Mouse (Mus musculus): ENCODE measurements at regions not wholly inside any gene's neighbourhood (a gene's known extent, or its start where the extent isn't known, plus 50 kb on each side); places are given as distances from the start of the nearest gene placed in this dataset.

DNA sequence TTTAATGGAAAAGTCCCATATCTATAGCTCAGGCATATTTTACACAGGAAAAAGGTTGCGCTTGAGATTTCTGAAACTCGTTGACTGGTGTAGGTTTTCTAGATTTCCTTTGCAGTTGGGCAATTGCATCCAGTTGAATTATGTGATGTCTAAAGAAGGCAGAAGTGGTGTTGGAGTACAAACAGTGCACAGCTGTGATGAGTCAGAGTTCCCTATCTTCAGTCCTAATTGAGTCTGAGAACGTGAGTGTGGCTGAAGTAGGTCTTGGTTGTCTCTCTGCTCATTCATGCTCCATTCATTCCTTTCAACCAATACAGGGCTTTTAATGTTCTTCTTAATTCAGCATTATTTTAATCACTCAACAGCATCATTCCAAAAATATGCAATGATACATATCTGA, 142.9 kb upstream of the Dpyd start:
- no peak overlapping the region for H3K4me2 ChIP-seq (ENCODE audit: low read depth, low read length, poor library complexity, severe bottlenecking)
- no peak for DNase-seq (ENCODE audit: low spot score)
- no peak for TF ChIP-seq CTCF (IDR thresholded peaks at IDR 0.05)
- H3K36me3 ChIP-seq (ENCODE audit: insufficient read depth, low read length) = no peaks in the 10 kb centered on the region
- ATAC-seq (ENCODE audit: low FRiP score) = no peak
- H3K4me3 ChIP-seq (ENCODE audit: low read depth, low read length) = no peak overlapping the region
- H3K4me1 ChIP-seq (ENCODE audit: insufficient read depth, low read length) = no peaks in the 10 kb centered on the region
- H3K9ac ChIP-seq (replicated peaks; ENCODE audit: low read length, poor library complexity, severe bottlenecking) = no peak overlapping the region
- no peak overlapping the region for H3K27ac ChIP-seq (ENCODE audit: low read depth, low read length)
- WGBS = 89% methylated on average over 3 of the region's 3 CpGs
- no peaks in the 10 kb centered on the region for H3K27me3 ChIP-seq (ENCODE audit: insufficient read depth, low read length)
- H3K9me3 ChIP-seq (ENCODE audit: low read length) = no peaks in the 10 kb centered on the region

DNA sequence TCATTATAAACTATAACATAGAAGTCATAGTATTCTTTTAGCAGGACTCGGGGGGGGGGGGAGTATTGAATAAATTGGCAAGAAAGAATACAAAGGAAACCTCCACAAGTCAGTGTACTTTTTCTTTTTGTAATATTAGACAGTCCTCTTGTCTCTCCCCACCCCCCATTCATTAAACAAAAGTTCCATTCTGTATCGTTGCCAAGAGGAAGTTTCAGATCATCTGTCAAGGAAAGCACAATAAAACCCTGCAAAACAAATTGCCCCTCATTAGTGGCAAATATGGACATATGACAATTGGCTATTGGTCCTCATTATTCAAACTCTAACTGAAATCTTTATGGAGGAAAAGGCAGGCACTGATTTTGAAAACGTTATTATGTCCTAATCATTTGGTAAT, 140.2 kb upstream of the Dpyd start:
- H3K4me1 ChIP-seq (ENCODE audit: insufficient read depth, low read length) = no peaks in the 10 kb centered on the region
- no peak overlapping the region for H3K9ac ChIP-seq (replicated peaks; ENCODE audit: low read length, poor library complexity, severe bottlenecking)
- TF ChIP-seq CTCF (IDR thresholded peaks at IDR 0.05) = no peak
- no peak overlapping the region for H3K27ac ChIP-seq (ENCODE audit: low read depth, low read length)
- H3K4me3 ChIP-seq (ENCODE audit: low read depth, low read length) = no peak overlapping the region
- WGBS = 66% methylated on average over 3 of the region's 3 CpGs
- H3K9me3 ChIP-seq (ENCODE audit: low read length) = no peaks in the 10 kb centered on the region
- H3K36me3 ChIP-seq (ENCODE audit: insufficient read depth, low read length) = no peaks in the 10 kb centered on the region
- H3K27me3 ChIP-seq (ENCODE audit: insufficient read depth, low read length) = no peaks in the 10 kb centered on the region
- no peak for ATAC-seq (ENCODE audit: low FRiP score)
- no peak overlapping the region for H3K4me2 ChIP-seq (ENCODE audit: low read depth, low read length, poor library complexity, severe bottlenecking)
- no peak for DNase-seq (ENCODE audit: low spot score)

DNA sequence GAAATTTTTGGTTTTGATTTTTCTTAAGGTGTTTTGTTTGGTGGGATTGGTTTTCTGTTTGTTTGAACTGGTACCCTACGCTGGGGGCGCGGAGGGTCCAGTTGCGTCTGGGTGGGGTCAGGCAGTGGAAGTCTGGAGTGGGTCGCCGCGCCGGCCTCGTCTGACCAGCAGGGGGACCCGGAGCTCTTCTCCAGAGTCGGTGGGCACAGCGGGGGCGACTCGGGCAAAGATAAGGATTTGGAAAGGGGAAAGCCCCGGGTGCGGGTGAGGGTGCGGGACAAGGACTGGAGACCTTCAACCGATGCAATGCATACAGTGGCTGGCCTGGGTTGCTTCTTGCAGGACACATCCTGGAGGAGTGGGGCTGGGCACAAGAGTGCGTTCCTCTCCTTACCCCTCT, 136.2 kb upstream of the Dpyd start:
- no peaks in the 10 kb centered on the region for H3K36me3 ChIP-seq (ENCODE audit: insufficient read depth, low read length)

DNA sequence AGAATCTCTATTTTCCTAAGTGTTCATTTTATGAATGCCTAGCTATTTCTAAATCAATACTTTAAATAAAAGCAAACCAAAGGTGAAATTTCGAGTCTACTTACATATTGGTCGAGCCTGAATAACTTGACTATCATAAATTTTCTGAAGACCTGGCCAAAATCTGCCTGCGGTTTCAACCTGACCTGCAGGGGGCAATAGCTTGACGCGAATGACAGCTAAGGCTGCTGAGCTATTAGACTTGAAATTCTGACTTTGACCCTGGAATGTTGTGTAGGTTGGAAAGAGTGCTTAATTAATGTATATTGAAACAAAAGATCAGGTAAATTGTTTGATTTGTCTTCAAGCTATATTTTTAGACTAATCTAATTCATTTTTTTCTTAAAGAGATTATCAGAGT, 133.4 kb upstream of the Dpyd start:
- Histone ChIP-seq H3K9ac (replicated peaks; ENCODE audit: low read length, poor library complexity, severe bottlenecking) (no peak overlapping the region), H3K36me3 (ENCODE audit: insufficient read depth, low read length) (no peaks in the 10 kb centered on the region), H3K4me1 (ENCODE audit: insufficient read depth, low read length) (no peaks in the 10 kb centered on the region), H3K9me3 (ENCODE audit: low read length) (no peaks in the 10 kb centered on the region), H3K27ac (ENCODE audit: low read depth, low read length) (no peak overlapping the region), H3K4me3 (ENCODE audit: low read depth, low read length) (no peak overlapping the region), H3K27me3 (ENCODE audit: insufficient read depth, low read length) (no peaks in the 10 kb centered on the region), H3K4me2 (ENCODE audit: low read depth, low read length, poor library complexity, severe bottlenecking) (no peak overlapping the region)
- TF ChIP-seq CTCF (IDR thresholded peaks at IDR 0.05) = peak; percentile 93
- ATAC-seq (ENCODE audit: low FRiP score) = no peak
- 2% methylated on average over 5 of the region's 5 CpGs for WGBS
- peak; percentile 85 for DNase-seq (ENCODE audit: low spot score)

More for the DNA sequence above, 136.2 kb upstream of the Dpyd start:
- peak; percentile 72 for TF ChIP-seq CTCF (IDR thresholded peaks at IDR 0.05)
- peak overlapping the region; percentile 33 for H3K4me3 ChIP-seq (ENCODE audit: low read depth, low read length)
- H3K4me1 ChIP-seq (ENCODE audit: insufficient read depth, low read length) = no peaks in the 10 kb centered on the region
- H3K27ac ChIP-seq (ENCODE audit: low read depth, low read length) = no peak overlapping the region
- DNase-seq (ENCODE audit: low spot score) (no peak), ATAC-seq (ENCODE audit: low FRiP score) (no peak)
- H3K4me2 ChIP-seq (ENCODE audit: low read depth, low read length, poor library complexity, severe bottlenecking) = peak overlapping the region; percentile 70
- no peaks in the 10 kb centered on the region for H3K9me3 ChIP-seq (ENCODE audit: low read length)
- H3K27me3 ChIP-seq (ENCODE audit: insufficient read depth, low read length) = no peaks in the 10 kb centered on the region
- H3K9ac ChIP-seq (replicated peaks; ENCODE audit: low read length, poor library complexity, severe bottlenecking) = peak overlapping the region; percentile 33; the same call in 1 of the 2 replicates
- WGBS = 2% methylated on average over 19 of the region's 19 CpGs

DNA sequence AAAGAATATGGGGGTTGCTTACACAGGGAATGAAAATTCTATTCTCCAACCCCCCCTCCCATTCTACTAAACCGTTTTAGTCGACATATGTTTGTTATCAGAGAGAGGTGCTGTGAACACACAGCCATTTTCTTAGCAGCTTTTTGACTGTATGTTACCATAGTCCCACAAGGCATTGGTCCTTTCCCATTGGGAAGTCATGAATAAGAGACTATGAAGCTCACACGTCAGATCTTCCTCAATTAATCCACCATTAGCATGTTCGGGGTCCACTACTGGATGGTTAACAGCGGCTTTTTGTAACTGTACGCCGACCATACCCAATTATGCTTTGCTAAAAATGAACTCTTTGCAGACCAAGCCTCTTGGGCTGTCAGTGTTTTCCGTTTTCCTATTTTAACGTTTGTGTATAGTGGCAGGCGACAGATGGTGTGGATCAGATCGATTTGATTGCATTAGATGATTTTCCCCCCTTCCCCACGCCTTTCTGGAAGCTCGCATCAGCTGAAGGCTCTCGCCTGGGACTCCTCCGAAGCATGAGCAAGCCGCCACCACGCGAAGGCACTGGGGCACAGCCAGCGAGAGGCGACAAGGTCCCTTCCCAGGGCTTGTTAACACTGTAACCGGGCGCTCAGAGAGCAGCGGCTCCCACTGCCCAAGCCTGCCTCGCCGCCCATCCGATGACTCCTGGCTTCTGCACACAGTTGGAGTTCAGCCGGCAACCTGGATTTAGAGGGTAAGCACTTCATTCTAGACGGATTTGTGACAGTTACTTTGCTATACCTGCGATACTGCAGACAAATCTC, 131.9 kb upstream of the Dpyd start:
- H3K9me3 ChIP-seq (ENCODE audit: low read length) = no peaks in the 10 kb centered on the region
- H3K36me3 ChIP-seq (ENCODE audit: insufficient read depth, low read length) = no peaks in the 10 kb centered on the region
- WGBS = 3% methylated on average over 29 of the region's 29 CpGs
- H3K27me3 ChIP-seq (ENCODE audit: insufficient read depth, low read length) = no peaks in the 10 kb centered on the region
- DNase-seq (ENCODE audit: low spot score) = peak; percentile 66
- peak; percentile 13; the same call in 1 of the 2 replicates for TF ChIP-seq CTCF (IDR thresholded peaks at IDR 0.05)
- ATAC-seq (ENCODE audit: low FRiP score) = peak; percentile 44; the same call in 1 of the 2 replicates
- H3K4me2 ChIP-seq (ENCODE audit: low read depth, low read length, poor library complexity, severe bottlenecking) = peak overlapping the region; percentile 89
- peaks cover 4% of the 10 kb centered on the region; the same call in 1 of the 2 replicates for H3K4me1 ChIP-seq (ENCODE audit: insufficient read depth, low read length)
- peak overlapping the region; percentile 87 for H3K27ac ChIP-seq (ENCODE audit: low read depth, low read length)
- peak overlapping the region; percentile 79 for H3K9ac ChIP-seq (replicated peaks; ENCODE audit: low read length, poor library complexity, severe bottlenecking)
- peak overlapping the region; percentile 64 for H3K4me3 ChIP-seq (ENCODE audit: low read depth, low read length)

DNA sequence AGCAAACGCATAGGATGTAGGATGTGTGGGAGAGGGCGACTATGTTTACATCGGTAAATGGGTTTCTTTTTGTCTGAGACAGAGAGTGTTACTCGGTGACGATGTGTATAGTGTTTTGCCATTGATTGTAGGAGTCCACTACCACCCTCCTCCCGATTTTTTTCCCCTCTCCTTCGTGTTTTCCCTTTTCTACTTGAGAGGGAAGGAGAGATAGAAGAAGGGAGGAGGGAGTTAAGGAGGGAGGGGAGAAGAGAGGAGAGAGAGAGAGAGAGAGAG, 131.4 kb upstream of the Dpyd start:
- ATAC-seq (ENCODE audit: low FRiP score) (peak; percentile 24; the same call in 1 of the 2 replicates), DNase-seq (ENCODE audit: low spot score) (no peak)
- WGBS = under 1% methylated on average over 7 of the region's 7 CpGs
- no peak for TF ChIP-seq CTCF (IDR thresholded peaks at IDR 0.05)
- peak overlapping the region; percentile 79 for H3K9ac ChIP-seq (replicated peaks; ENCODE audit: low read length, poor library complexity, severe bottlenecking)
- no peaks in the 10 kb centered on the region for H3K36me3 ChIP-seq (ENCODE audit: insufficient read depth, low read length)
- H3K27ac ChIP-seq (ENCODE audit: low read depth, low read length) = peak overlapping the region; percentile 87
- no peaks in the 10 kb centered on the region for H3K9me3 ChIP-seq (ENCODE audit: low read length)
- peak overlapping the region; percentile 64 for H3K4me3 ChIP-seq (ENCODE audit: low read depth, low read length)
- peak overlapping the region; percentile 89 for H3K4me2 ChIP-seq (ENCODE audit: low read depth, low read length, poor library complexity, severe bottlenecking)
- no peaks in the 10 kb centered on the region for H3K27me3 ChIP-seq (ENCODE audit: insufficient read depth, low read length)
- H3K4me1 ChIP-seq (ENCODE audit: insufficient read depth, low read length) = peaks cover 4% of the 10 kb centered on the region; the same call in 1 of the 2 replicates

Data from midbrain, postnatal 0 days (tissue).